Mouse (Mus musculus): ENCODE data around the gene Acot6. TPM values are rescaled to one million over a fixed set of nuclear protein-coding genes. Genes with fewer than 3 reads are reported as not detected.

Acot6 gene
- total and polyA plus RNA-seq, 3 experiments, result 3.2 to 3.3 TPM; not detected in 1

- Histone ChIP-seq H3K27ac (ENCODE audit: control insufficient read depth, low read depth, low read length) (no peak within 1 kb of the TSS), H3K9ac (ENCODE audit: control insufficient read depth, low read depth, low read length, poor library complexity, severe bottlenecking) (peak within 1 kb of the TSS; percentile 70), H3K9me3 (replicated peaks; ENCODE audit: insufficient read depth, low read length) (no peaks in the 10 kb centered on the region), H3K4me3 (ENCODE audit: control insufficient read depth in 1 of 2, insufficient read depth in 1 of 2, low read depth in 2 of 2, low read length in 2 of 2) (peak within 1 kb of the TSS; percentile 72 to 87), H3K36me3 (ENCODE audit: control insufficient read depth in 1 of 2, insufficient read depth in 2 of 2, low read length in 2 of 2) (peaks cover 0 to 3% of the 10 kb centered on the region in 2 experiments; a peak in 2 of 4 replicates), H3K4me1 (ENCODE audit: control insufficient read depth in 1 of 2, insufficient read depth in 2 of 2, low read length in 2 of 2) (peaks cover 0 to 4% of the 10 kb centered on the region in 2 experiments; a peak in 2 of 4 replicates), H3K27me3 (ENCODE audit: control insufficient read depth in 1 of 2, insufficient read depth in 2 of 2, low read length in 2 of 2) (no peaks in the 10 kb centered on the region), H3K79me2 (ENCODE audit: control insufficient read depth, insufficient read depth, low read length, poor library complexity) (no peaks in the 10 kb centered on the region)
- DNase-seq (ENCODE audit: low read depth, low spot score), result peak; percentile 94
- TF ChIP-seq RCOR1 (IDR thresholded peaks at IDR 0.05; ENCODE audit: low read depth, low read length), result no peak
- TF ChIP-seq MAZ (IDR thresholded peaks at IDR 0.05; ENCODE audit: low read depth, low read length), result no peak
- TF ChIP-seq USF2 (IDR thresholded peaks at IDR 0.05; ENCODE audit: borderline replicate concordance in 1 of 2, insufficient read depth in 1 of 2, low read depth in 1 of 2, low read length in 2 of 2), result no peak
- TF ChIP-seq EP300 (IDR thresholded peaks at IDR 0.05; ENCODE audit: low read depth in 1 of 2, low read length in 2 of 2), result no peak
- peak; percentile 54; the same call in 1 of the 2 replicates for TF ChIP-seq MXI1 (IDR thresholded peaks at IDR 0.05; ENCODE audit: low read depth, low read length)
- peak; percentile 88 for TF ChIP-seq NRF1 (IDR thresholded peaks at IDR 0.05; ENCODE audit: insufficient read depth, low read depth, low read length, poor library complexity, severe bottlenecking)
- TF ChIP-seq ZNF384 (IDR thresholded peaks at IDR 0.05; ENCODE audit: low read depth, low read length), result no peak
- TF ChIP-seq NELFE (IDR thresholded peaks at IDR 0.05; ENCODE audit: low read depth, low read length), result peak; percentile 9
- TF ChIP-seq HCFC1 (IDR thresholded peaks at IDR 0.05; ENCODE audit: low read depth, low read length), result peak; percentile 67
- TF ChIP-seq POLR2A (IDR thresholded peaks at IDR 0.05; ENCODE audit: control insufficient read depth in 1 of 2, insufficient read depth in 1 of 2, low read depth in 1 of 2, low read length in 2 of 2, poor library complexity in 1 of 2), result 0 out of 4 replicates have a peak, but pooled peaks of 1 of the 2 experiments have one; percentile 37
- TF ChIP-seq SIN3A (IDR thresholded peaks at IDR 0.05; ENCODE audit: low read length), result peak; percentile 90
Observed at GRCm38 (mm10) chr12:84114153-84114994, 13.9 kb downstream of the Acot6 start, which contains the start of gene Dnal1. Gene Dnal1, plus strand, starts transcription at chr12:84114366.

GRCm38 (mm10) chr12:84119584-84119983 is 19.1 kb downstream of the Acot6 start:
- Histone ChIP-seq H3K9ac (ENCODE audit: control insufficient read depth, low read depth, low read length, poor library complexity, severe bottlenecking) (no peak overlapping the region), H3K4me3 (ENCODE audit: control insufficient read depth in 1 of 2, insufficient read depth in 1 of 2, low read depth in 2 of 2, low read length in 2 of 2) (no peak overlapping the region; a peak in 2 of 4 replicates), H3K4me1 (ENCODE audit: control insufficient read depth in 1 of 2, insufficient read depth in 2 of 2, low read length in 2 of 2) (peaks cover 3% of the 10 kb centered on the region in 2 experiments; a peak in 2 of 4 replicates), H3K9me3 (replicated peaks; ENCODE audit: insufficient read depth, low read length) (no peaks in the 10 kb centered on the region), H3K79me2 (ENCODE audit: control insufficient read depth, insufficient read depth, low read length, poor library complexity) (no peaks in the 10 kb centered on the region), H3K27ac (ENCODE audit: control insufficient read depth, low read depth, low read length) (no peak overlapping the region), H3K27me3 (ENCODE audit: control insufficient read depth in 1 of 2, insufficient read depth in 2 of 2, low read length in 2 of 2) (no peaks in the 10 kb centered on the region), H3K36me3 (ENCODE audit: control insufficient read depth in 1 of 2, insufficient read depth in 2 of 2, low read length in 2 of 2) (peaks cover 0 to 5% of the 10 kb centered on the region in 2 experiments; a peak in 2 of 4 replicates)
- DNase-seq (ENCODE audit: low read depth, low spot score), result no peak
- TF ChIP-seq RCOR1 (IDR thresholded peaks at IDR 0.05; ENCODE audit: low read depth, low read length), result no peak
- TF ChIP-seq GATA1 (IDR thresholded peaks at IDR 0.05; ENCODE audit: low read depth, low read length), result peak; percentile 19; the same call in 1 of the 2 replicates
- TF ChIP-seq EP300 (IDR thresholded peaks at IDR 0.05; ENCODE audit: low read depth in 1 of 2, low read length in 2 of 2), result peak in 1 of 2 experiments; percentile 43; a peak in 1 of 4 replicates
- TF ChIP-seq ELF1 (IDR thresholded peaks at IDR 0.05; ENCODE audit: low read depth, low read length), result no peak
- peak; percentile 91 for TF ChIP-seq ZNF384 (IDR thresholded peaks at IDR 0.05; ENCODE audit: low read depth, low read length)
